Mouse (Mus musculus) adrenal gland, adult 18-20 months (tissue): ENCODE measurements around the gene Eif3g. TPM values are rescaled to one million over a fixed set of nuclear protein-coding genes. Genes with fewer than 3 reads are reported as not detected.

ENCODE experiments used
- DNase-seq, 2 experiments: peaks; one replicate each; pipeline ENCODE4 v3.0.0; 2021 to 2022; ENCODE audit warnings: low spot score in 2 of 2
- microRNA-seq, 2 experiments: library from miRNA; unstranded; fragments of <30 nt; microRNA quantifications; one replicate each; pipeline ENCODE4 v1.2.0; 2021; ENCODE audit warnings: borderline number of aligned reads in 2 of 2
- total RNA-seq, 2 experiments: library from RNA; stranded (reverse); gene quantifications; 1 replicate in 1 of 2; 2 replicates in 1 of 2; pipeline ENCODE4 v1.2.3; 2021

Gene Eif3g
- total RNA-seq, 2 experiments from 2014 or later = 156 to 162 TPM

- DNase-seq = no peak
Observed at GRCm38 (mm10) chr9:20862225-20862624, 36.2 kb downstream of the Eif3g start.

GRCm38 (mm10) chr9:20861821-20862220, 36.6 kb downstream of the Eif3g start:
- peak in 1 of 2 experiments; percentile 57 for DNase-seq

GRCm38 (mm10) chr9:20859926-20860325, 38.5 kb downstream of the Eif3g start:
- DNase-seq = no peak

GRCm38 (mm10) chr9:20857131-20857530, 41.3 kb downstream of the Eif3g start:
- DNase-seq = peak; percentile 31 to 36

GRCm38 (mm10) chr9:20850179-20850578, 48.2 kb downstream of the Eif3g start:
- no peak for DNase-seq

Small RNA genes lying within 50 kb of the gene (microRNA-seq; reads per million reads assigned to microRNA genes)
- gene Mir7081 = 0 to 2.8 reads per million in 2 experiments

Other genes with a start within 250 kb of the Eif3g start
- 10 to 100 TPM; 24.9 to 27.7 TPM for gene Pin1, start 246.5 kb downstream of the Eif3g start, total RNA-seq
- gene Olfm2, start 152.3 kb downstream of the Eif3g start, total RNA-seq = under 1 TPM; 0.53 to 0.58 TPM
- gene Col5a3, start 83.6 kb downstream of the Eif3g start, total RNA-seq = 100 to 1,000 TPM; 123 to 412 TPM
- not detected for gene Rdh8, start 80.1 kb downstream of the Eif3g start, total RNA-seq
- gene A230050P20Rik, start 30.0 kb downstream of the Eif3g start, total RNA-seq = 10 to 100 TPM; 14.7 to 17.5 TPM
- gene Angptl6, start 18.9 kb downstream of the Eif3g start, total RNA-seq = 1 to 10 TPM; 3.2 to 3.6 TPM
- gene Ppan, start 10.4 kb downstream of the Eif3g start, total RNA-seq = 10 to 100 TPM; 39.8 to 41.1 TPM
- 10 to 100 TPM; 33.6 to 34.9 TPM for gene Dnmt1, start 61.3 kb upstream of the Eif3g start, total RNA-seq
- 10 to 100 TPM; 18.3 to 22.0 TPM for gene S1pr2, start 78.2 kb upstream of the Eif3g start, total RNA-seq
- gene Mrpl4, start 104.1 kb upstream of the Eif3g start, total RNA-seq = 100 to 1,000 TPM; 122 to 124 TPM
- gene Icam1, start 117.4 kb upstream of the Eif3g start, total RNA-seq = 10 to 100 TPM in 1 of 2 experiments, 1 to 10 TPM in 1; 9.0 to 31.8 TPM
- 1 to 10 TPM; 1.2 to 4.8 TPM for gene Icam4, start 130.8 kb upstream of the Eif3g start, total RNA-seq
- under 1 TPM; 0.13 to 0.23 TPM for gene Icam5, start 133.4 kb upstream of the Eif3g start, total RNA-seq
- not detected for gene Zglp1, start 168.5 kb upstream of the Eif3g start, total RNA-seq
- under 1 TPM; 0.53 to 0.80 TPM for gene Gm49373, start 174.5 kb upstream of the Eif3g start, total RNA-seq
- gene Fdx1l, start 175.0 kb upstream of the Eif3g start, total RNA-seq = 10 to 100 TPM; 38.3 to 39.2 TPM
- gene Gm38431, start 193.4 kb upstream of the Eif3g start, total RNA-seq = 1 to 10 TPM; 1.8 to 1.9 TPM
- 10 to 100 TPM; 42.9 to 47.1 TPM for gene Raver1, start 193.4 kb upstream of the Eif3g start, total RNA-seq
- gene Tyk2, start 232.6 kb upstream of the Eif3g start, total RNA-seq = 10 to 100 TPM; 14.0 to 14.5 TPM